In genomic region chr8:70768956-70769355, GRCm38 (mm10) we compare ENCODE assay signal across 8 mouse cellular contexts. TPM values are rescaled to one million over a fixed set of nuclear protein-coding genes. Genes with fewer than 3 reads are reported as not detected.
DNase-seq lines count a peak whose midpoint lies in the region; ATAC-seq lines count a peak whose summit lies in the region.

No protein-coding gene starts in this region.

- no peaks in the 10 kb centered on the region for H3K9me3 ChIP-seq in midbrain, embryonic 11.5 days (ENCODE audit: control insufficient read depth, low read length)
- H3K9me3 ChIP-seq in midbrain, embryonic 10.5 days (replicated peaks) = no peaks in the 10 kb centered on the region
- H3K9me3 ChIP-seq in hindbrain, embryonic 13.5 days = no peaks in the 10 kb centered on the region

- H3K27me3 ChIP-seq in midbrain, embryonic 11.5 days (ENCODE audit: control insufficient read depth, insufficient read depth, low read length) = peaks cover 2% of the 10 kb centered on the region; the same call in 1 of the 2 replicates
- H3K27me3 ChIP-seq in midbrain, embryonic 10.5 days (ENCODE audit: low read depth, poor library complexity, severe bottlenecking) = peaks cover 52% of the 10 kb centered on the region
- H3K27me3 ChIP-seq in hindbrain, embryonic 13.5 days = peaks cover 30% of the 10 kb centered on the region

- no peak overlapping the region for H3K4me2 ChIP-seq in midbrain, embryonic 11.5 days
- H3K4me2 ChIP-seq in hindbrain, embryonic 13.5 days = no peak overlapping the region

- H3K9ac ChIP-seq in midbrain, embryonic 11.5 days (ENCODE audit: low read length) = no peak overlapping the region
- H3K9ac ChIP-seq in hindbrain, embryonic 13.5 days = no peak overlapping the region

- H3K4me1 ChIP-seq in midbrain, embryonic 11.5 days (ENCODE audit: control insufficient read depth, insufficient read depth, low read length) = peaks cover 13% of the 10 kb centered on the region
- H3K4me1 ChIP-seq in midbrain, embryonic 10.5 days = peaks cover 40% of the 10 kb centered on the region
- peaks cover 45% of the 10 kb centered on the region for H3K4me1 ChIP-seq in hindbrain, embryonic 13.5 days (replicated peaks)

- 85% methylated on average over 16 of the region's 16 CpGs for whole genome bisulfite sequencing in midbrain, embryonic 11.5 days
- 84% methylated on average over 16 of the region's 16 CpGs for WGBS in midbrain, embryonic 10.5 days
- WGBS in hindbrain, embryonic 13.5 days = 87% methylated on average over 16 of the region's 16 CpGs

- no peak overlapping the region for H3K27ac ChIP-seq in midbrain, embryonic 11.5 days (ENCODE audit: low read depth, low read length)
- no peak overlapping the region for H3K27ac ChIP-seq in midbrain, embryonic 10.5 days (replicated peaks)
- H3K27ac ChIP-seq in hindbrain, embryonic 13.5 days = no peak overlapping the region

- peak; percentile 10; the same call in 1 of the 2 replicates for ATAC-seq in midbrain, embryonic 11.5 days (ENCODE audit: low FRiP score)
- ATAC-seq in hindbrain, embryonic 13.5 days (ENCODE audit: low FRiP score) = peak; percentile 17
- ATAC-seq in monocyte, adult 5-6 weeks (replicated peaks; ENCODE audit: insufficient number of reproducible peaks, low FRiP score, low TSS enrichment, poor library complexity, severe bottlenecking) = 0 out of 2 replicates have a peak, but pooled peaks have one; percentile 2
- no peak for ATAC-seq in granulocyte monocyte progenitor cell, adult 5-6 weeks (replicated peaks; ENCODE audit: poor library complexity, severe bottlenecking)

- DNase-seq in adrenal gland, adult 2 months = peak; percentile 36
- DNase-seq in adrenal gland, postnatal 4 days (ENCODE audit: low spot score in 2 of 2) = no peak
- no peak for DNase-seq in midbrain, embryonic 11.5 days (ENCODE audit: low spot score, missing footprints)
- no peak for DNase-seq in midbrain, embryonic 10.5 days (ENCODE audit: low spot score)
- DNase-seq in embryo, embryonic 11 days = no peak

- H3K4me3 ChIP-seq in midbrain, embryonic 11.5 days (ENCODE audit: low read depth, low read length) = no peak overlapping the region
- no peak overlapping the region for H3K4me3 ChIP-seq in midbrain, embryonic 10.5 days
- H3K4me3 ChIP-seq in hindbrain, embryonic 13.5 days = no peak overlapping the region

- H3K36me3 ChIP-seq in midbrain, embryonic 11.5 days (ENCODE audit: control insufficient read depth, insufficient read depth, low read length) = peaks cover 13% of the 10 kb centered on the region
- H3K36me3 ChIP-seq in midbrain, embryonic 10.5 days = peaks cover 64% of the 10 kb centered on the region
- peaks cover 71% of the 10 kb centered on the region for H3K36me3 ChIP-seq in hindbrain, embryonic 13.5 days

RNA-seq across cellular contexts. Expression of gene Pik3r2, which starts 7.6 kb away (rescaled TPM):
- 10 to 100 TPM; 37.2 to 49.0 TPM for total RNA-seq in adrenal gland, adult 2 months (2021)
- polyA plus RNA-seq in adrenal gland, adult 2 months (2012; rRNA removed) = 296 and 305 TPM in 2 replicates
- total RNA-seq in adrenal gland, postnatal 4 days (2021) = 10 to 100 TPM; 72.0 to 78.8 TPM
- 25.4 and 30.2 TPM in 2 replicates for polyA plus RNA-seq in midbrain, embryonic 11.5 days (2014; fragmentation: Nextera tagmentation; extraction: Ambion mirVana)
- polyA plus RNA-seq in midbrain, embryonic 10.5 days (2016; fragmentation: Nextera tagmentation; extraction: Ambion mirVana) = 66.2 and 66.6 TPM in 2 replicates
- polyA plus RNA-seq in hindbrain, embryonic 13.5 days (2015; fragmentation: Nextera tagmentation; extraction: Ambion mirVana) = 90.0 and 94.1 TPM in 2 replicates
- 5.5 to 12.7 TPM (median 10.3 TPM) in 3 replicates for total RNA-seq in monocyte, adult 5-6 weeks (2017)
- total RNA-seq in granulocyte monocyte progenitor cell, adult 5-6 weeks (2014; fragmentation: Nextera tagmentation) = 6.6 and 14.0 TPM in 2 replicates
- total RNA-seq in granulocyte monocyte progenitor cell, adult 5-6 weeks (2017) = 12.1 and 16.6 TPM in 2 replicates

RNA-seq across cellular contexts. Expression of gene Mpv17l2, which starts 8.2 kb away (rescaled TPM):
- total RNA-seq in adrenal gland, adult 2 months (2021) = 100 to 1,000 TPM; 108 to 132 TPM
- 359 and 417 TPM in 2 replicates for polyA plus RNA-seq in adrenal gland, adult 2 months (2012; rRNA removed)
- 100 to 1,000 TPM in 1 of 2 experiments, 10 to 100 TPM in 1; 93.1 to 109 TPM for total RNA-seq in adrenal gland, postnatal 4 days (2021)
- polyA plus RNA-seq in midbrain, embryonic 11.5 days (2014; fragmentation: Nextera tagmentation; extraction: Ambion mirVana) = 28.3 and 29.6 TPM in 2 replicates
- polyA plus RNA-seq in midbrain, embryonic 10.5 days (2016; fragmentation: Nextera tagmentation; extraction: Ambion mirVana) = 31.7 and 34.6 TPM in 2 replicates
- 40.8 and 44.5 TPM in 2 replicates for polyA plus RNA-seq in hindbrain, embryonic 13.5 days (2015; fragmentation: Nextera tagmentation; extraction: Ambion mirVana)
- 2.0 to 11.3 TPM (median 4.8 TPM) in 3 replicates for total RNA-seq in monocyte, adult 5-6 weeks (2017)
- 28.6 and 41.1 TPM in 2 replicates for total RNA-seq in granulocyte monocyte progenitor cell, adult 5-6 weeks (2014; fragmentation: Nextera tagmentation)
- 9.0 and 9.3 TPM in 2 replicates for total RNA-seq in granulocyte monocyte progenitor cell, adult 5-6 weeks (2017)

RNA-seq across cellular contexts. Expression of gene Rab3a, which starts 14.5 kb away (rescaled TPM):
- 10 to 100 TPM; 49.1 to 85.5 TPM for total RNA-seq in adrenal gland, adult 2 months (2021)
- polyA plus RNA-seq in adrenal gland, adult 2 months (2012; rRNA removed) = 141 and 152 TPM in 2 replicates
- 10 to 100 TPM; 58.9 to 59.7 TPM for total RNA-seq in adrenal gland, postnatal 4 days (2021)
- polyA plus RNA-seq in midbrain, embryonic 11.5 days (2014; fragmentation: Nextera tagmentation; extraction: Ambion mirVana) = 56.6 and 66.1 TPM in 2 replicates
- 17.2 and 40.7 TPM in 2 replicates for polyA plus RNA-seq in midbrain, embryonic 10.5 days (2016; fragmentation: Nextera tagmentation; extraction: Ambion mirVana)
- 352 and 355 TPM in 2 replicates for polyA plus RNA-seq in hindbrain, embryonic 13.5 days (2015; fragmentation: Nextera tagmentation; extraction: Ambion mirVana)
- 0.85 to 5.4 TPM (median 2.5 TPM) in 3 replicates for total RNA-seq in monocyte, adult 5-6 weeks (2017)
- 5.5 and 10.8 TPM in 2 replicates for total RNA-seq in granulocyte monocyte progenitor cell, adult 5-6 weeks (2014; fragmentation: Nextera tagmentation)
- 0.34 and 1.6 TPM in 2 replicates for total RNA-seq in granulocyte monocyte progenitor cell, adult 5-6 weeks (2017)

RNA-seq across cellular contexts. Expression of gene Mast3, which starts 35.9 kb away (rescaled TPM):
- total RNA-seq in adrenal gland, adult 2 months (2021) = 10 to 100 TPM; 18.9 to 20.5 TPM
- 91.5 and 91.7 TPM in 2 replicates for polyA plus RNA-seq in adrenal gland, adult 2 months (2012; rRNA removed)
- total RNA-seq in adrenal gland, postnatal 4 days (2021) = 10 to 100 TPM; 34.5 to 40.9 TPM
- 9.1 and 10.1 TPM in 2 replicates for polyA plus RNA-seq in midbrain, embryonic 11.5 days (2014; fragmentation: Nextera tagmentation; extraction: Ambion mirVana)
- polyA plus RNA-seq in midbrain, embryonic 10.5 days (2016; fragmentation: Nextera tagmentation; extraction: Ambion mirVana) = 9.8 and 12.1 TPM in 2 replicates
- 16.4 and 17.4 TPM in 2 replicates for polyA plus RNA-seq in hindbrain, embryonic 13.5 days (2015; fragmentation: Nextera tagmentation; extraction: Ambion mirVana)
- 9.6 to 28.2 TPM (median 11.6 TPM) in 3 replicates for total RNA-seq in monocyte, adult 5-6 weeks (2017)
- total RNA-seq in granulocyte monocyte progenitor cell, adult 5-6 weeks (2014; fragmentation: Nextera tagmentation) = 74.8 and 78.5 TPM in 2 replicates
- total RNA-seq in granulocyte monocyte progenitor cell, adult 5-6 weeks (2017) = 12.4 and 12.5 TPM in 2 replicates

RNA-seq across cellular contexts. Expression of gene Il12rb1, which starts 39.3 kb away (rescaled TPM):
- total RNA-seq in adrenal gland, adult 2 months (2021) = under 1 TPM in 1 of 2 experiments, not detected in 1; 0.10 TPM
- polyA plus RNA-seq in adrenal gland, adult 2 months (2012; rRNA removed) = 0.28 and 0.41 TPM in 2 replicates
- under 1 TPM; 0.22 to 0.37 TPM for total RNA-seq in adrenal gland, postnatal 4 days (2021)
- 0.38 TPM in 1 of 2 replicates, not detected in the other for polyA plus RNA-seq in midbrain, embryonic 11.5 days (2014; fragmentation: Nextera tagmentation; extraction: Ambion mirVana)
- polyA plus RNA-seq in midbrain, embryonic 10.5 days (2016; fragmentation: Nextera tagmentation; extraction: Ambion mirVana) = 0.05 and 0.11 TPM in 2 replicates
- polyA plus RNA-seq in hindbrain, embryonic 13.5 days (2015; fragmentation: Nextera tagmentation; extraction: Ambion mirVana) = 0.08 and 0.13 TPM in 2 replicates
- 2.7 to 11.0 TPM (median 7.9 TPM) in 3 replicates for total RNA-seq in monocyte, adult 5-6 weeks (2017)
- total RNA-seq in granulocyte monocyte progenitor cell, adult 5-6 weeks (2014; fragmentation: Nextera tagmentation) = 0.24 and 0.62 TPM in 2 replicates
- 0.52 and 1.4 TPM in 2 replicates for total RNA-seq in granulocyte monocyte progenitor cell, adult 5-6 weeks (2017)
